Mouse (Mus musculus): ENCODE data around the gene Gm3159. TPM values are rescaled to one million over a fixed set of nuclear protein-coding genes. Genes with fewer than 3 reads are reported as not detected.

The Gm3159 gene
- polyA plus RNA-seq, 1 experiment from 2014 or later: not detected

Other genes with a start within 250 kb of the Gm3159 start
- not detected in 2 replicates for gene Gm3127, start 232.5 kb upstream of the Gm3159 start, polyA plus RNA-seq (2016; fragmentation: Nextera tagmentation; extraction: Ambion mirVana)
- gene Gm2974, start 214.9 kb upstream of the Gm3159 start, polyA plus RNA-seq (2016; fragmentation: Nextera tagmentation; extraction: Ambion mirVana): 0.81 and 1.5 TPM in 2 replicates
- gene Gm3138, start 147.9 kb upstream of the Gm3159 start, polyA plus RNA-seq (2016; fragmentation: Nextera tagmentation; extraction: Ambion mirVana): not detected in 2 replicates
- gene Gm3149, start 80.2 kb upstream of the Gm3159 start, polyA plus RNA-seq (2016; fragmentation: Nextera tagmentation; extraction: Ambion mirVana): not detected in 2 replicates
- gene 2610042L04Rik, start 62.8 kb upstream of the Gm3159 start, polyA plus RNA-seq (2016; fragmentation: Nextera tagmentation; extraction: Ambion mirVana): 0.52 and 0.65 TPM in 2 replicates
- 0.79 TPM in 2 replicates for gene Gm3164, start 17.9 kb downstream of the Gm3159 start, polyA plus RNA-seq (2016; fragmentation: Nextera tagmentation; extraction: Ambion mirVana)
- gene Gm3173, start 33.5 kb downstream of the Gm3159 start, polyA plus RNA-seq (2016; fragmentation: Nextera tagmentation; extraction: Ambion mirVana): 0.55 TPM in 1 of 2 replicates, not detected in the other
- gene Gm3182, start 84.2 kb downstream of the Gm3159 start, polyA plus RNA-seq (2016; fragmentation: Nextera tagmentation; extraction: Ambion mirVana): not detected in 2 replicates
- not detected in 2 replicates for gene Gm3047, start 157.9 kb downstream of the Gm3159 start, polyA plus RNA-seq (2016; fragmentation: Nextera tagmentation; extraction: Ambion mirVana)
- not detected in 2 replicates for gene Gm8159, start 234.8 kb downstream of the Gm3159 start, polyA plus RNA-seq (2016; fragmentation: Nextera tagmentation; extraction: Ambion mirVana)

Data from midbrain, embryonic 10.5 days (tissue).